Mouse (Mus musculus): ENCODE measurements at regions not wholly inside any gene's neighbourhood (a gene's known extent, or its start where the extent isn't known, plus 50 kb on each side); places are given as distances from the start of the nearest gene placed in this dataset.

- DNase-seq (ENCODE audit: low read depth, low spot score), result no peak
Observed at GRCm38 (mm10) chr4:12837097-12837426, 665.2 kb upstream of the Fam92a start.

GRCm38 (mm10) chr4:12836326-12837096, 664.7 kb upstream of the Fam92a start:
- DNase-seq (ENCODE audit: low read depth, low spot score), result no peak

- DNase-seq (ENCODE audit: low read depth, low spot score), result no peak
Observed at GRCm38 (mm10) chr4:12826419-12826818, 654.6 kb upstream of the Fam92a start.

- no peak for DNase-seq (ENCODE audit: low read depth, low spot score)
Observed at GRCm38 (mm10) chr4:12814251-12814650, 642.4 kb upstream of the Fam92a start.

- DNase-seq (ENCODE audit: low read depth, low spot score), result no peak
Observed at GRCm38 (mm10) chr4:12801186-12801585, 629.4 kb upstream of the Fam92a start.

GRCm38 (mm10) chr4:12799564-12799963, 627.7 kb upstream of the Fam92a start:
- DNase-seq (ENCODE audit: low read depth, low spot score), result peak; percentile 91

GRCm38 (mm10) chr4:12792764-12793422, 621.1 kb upstream of the Fam92a start:
- DNase-seq (ENCODE audit: low read depth, low spot score), result no peak

GRCm38 (mm10) chr4:12791786-12792674, 620.2 kb upstream of the Fam92a start:
- DNase-seq (ENCODE audit: low read depth, low spot score), result no peak

GRCm38 (mm10) chr4:12785840-12786239, 614.0 kb upstream of the Fam92a start:
- no peak for DNase-seq (ENCODE audit: low read depth, low spot score)

GRCm38 (mm10) chr4:12784479-12784878, 612.7 kb upstream of the Fam92a start:
- no peak for DNase-seq (ENCODE audit: low read depth, low spot score)

GRCm38 (mm10) chr4:12784068-12784467, 612.3 kb upstream of the Fam92a start:
- no peak for DNase-seq (ENCODE audit: low read depth, low spot score)

- no peak for DNase-seq (ENCODE audit: low read depth, low spot score)
Observed at GRCm38 (mm10) chr4:12781969-12782904, 610.4 kb upstream of the Fam92a start.

- no peak for DNase-seq (ENCODE audit: low read depth, low spot score)
Observed at GRCm38 (mm10) chr4:12780254-12780653, 608.4 kb upstream of the Fam92a start.

- no peak for DNase-seq (ENCODE audit: low read depth, low spot score)
Observed at GRCm38 (mm10) chr4:12779211-12779610, 607.4 kb upstream of the Fam92a start.

- DNase-seq (ENCODE audit: low read depth, low spot score), result no peak
Observed at GRCm38 (mm10) chr4:12778163-12778562, 606.3 kb upstream of the Fam92a start.

- DNase-seq (ENCODE audit: low read depth, low spot score), result no peak
Observed at GRCm38 (mm10) chr4:12776217-12776578, 604.4 kb upstream of the Fam92a start.

GRCm38 (mm10) chr4:12775524-12776216, 603.9 kb upstream of the Fam92a start:
- no peak for DNase-seq (ENCODE audit: low read depth, low spot score)

GRCm38 (mm10) chr4:12775090-12775489, 603.3 kb upstream of the Fam92a start:
- DNase-seq (ENCODE audit: low read depth, low spot score), result no peak

GRCm38 (mm10) chr4:12774671-12775070, 602.9 kb upstream of the Fam92a start:
- DNase-seq (ENCODE audit: low read depth, low spot score), result no peak

- DNase-seq (ENCODE audit: low read depth, low spot score), result no peak
Observed at GRCm38 (mm10) chr4:12773201-12773600, 601.4 kb upstream of the Fam92a start.
